Mouse (Mus musculus): ENCODE data around the gene Obscn.

Obscn gene

DNA sequence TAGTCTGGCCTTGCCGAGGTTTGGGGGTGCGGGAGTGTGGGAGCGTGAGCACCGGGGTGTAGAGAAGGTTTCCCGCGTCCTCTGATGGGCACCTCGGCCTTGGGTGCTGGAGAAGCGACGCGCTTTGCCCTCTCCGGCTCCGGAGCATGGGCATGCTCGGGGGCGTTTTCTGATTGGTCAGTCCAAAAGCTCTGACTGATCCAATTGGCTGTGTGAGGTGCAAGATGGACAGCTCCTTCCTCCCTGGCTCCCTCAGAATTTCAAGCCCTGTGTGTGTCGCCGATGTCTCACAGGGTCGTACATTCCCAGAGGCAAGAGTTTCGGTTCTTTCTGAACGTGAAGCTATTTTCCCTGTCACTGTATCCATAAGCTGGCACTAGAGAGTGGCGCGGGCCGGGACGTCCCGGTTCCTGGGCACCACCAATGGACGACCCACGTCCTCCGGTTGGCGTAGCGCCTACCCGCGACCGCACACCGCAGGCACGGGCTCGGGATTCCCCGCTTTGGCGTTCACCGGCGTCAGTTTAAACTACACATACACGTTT lies 176.2 kb downstream of the Obscn start:
- peak; percentile 82 to 85 for DNase-seq

GRCm38 (mm10) chr11:58959186-58959825 lies 176.9 kb downstream of the Obscn start:
- no peak for DNase-seq

GRCm38 (mm10) chr11:58958536-58958935 lies 177.7 kb downstream of the Obscn start:
- DNase-seq: no peak

DNA sequence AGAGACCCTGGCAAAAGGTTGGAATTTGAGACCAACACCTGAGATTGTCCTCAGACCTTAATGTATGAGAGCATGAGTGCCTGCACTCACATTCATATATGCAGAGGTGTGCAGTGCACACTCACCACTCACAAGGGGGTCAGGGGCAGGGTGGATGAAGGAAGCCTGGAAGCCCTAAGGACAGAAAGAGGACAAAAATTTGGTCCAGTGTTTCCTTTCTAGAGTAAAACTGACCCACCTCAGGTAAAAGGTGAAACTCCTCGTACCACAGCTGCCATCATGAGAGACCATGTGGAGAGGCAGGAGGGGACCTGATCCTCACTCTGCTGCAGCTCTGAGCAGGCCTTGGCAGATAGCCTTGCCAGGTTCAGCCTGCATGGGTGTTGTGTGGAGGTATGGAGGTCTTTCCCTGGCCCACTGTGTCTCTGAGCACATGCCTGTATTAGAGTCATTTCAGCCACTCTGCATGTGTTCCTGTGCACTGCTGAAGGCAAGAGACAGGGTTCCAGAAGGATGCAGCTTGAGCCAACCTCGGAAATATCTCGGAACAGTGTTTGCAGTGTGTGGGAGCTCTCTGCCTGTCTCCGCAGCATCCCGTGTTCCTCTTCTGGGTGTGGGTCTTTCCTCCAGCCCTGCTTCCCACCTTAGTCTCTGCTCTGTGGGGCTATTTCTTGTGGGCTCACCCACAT lies 178.8 kb downstream of the Obscn start:
- no peak for DNase-seq

GRCm38 (mm10) chr11:58955868-58956257 lies 180.3 kb downstream of the Obscn start:
- no peak for DNase-seq

- no peak for DNase-seq
These were observed 180.9 kb downstream of the Obscn start for GRCm38 (mm10) chr11:58955143-58955867.

GRCm38 (mm10) chr11:58954420-58955142 lies 181.6 kb downstream of the Obscn start, which contains the start of the genes Hist3h2a and Trim17:
TSS of gene Hist3h2a (plus strand) at chr11:58954685.
TSS of gene Trim17 (plus strand) at chr11:58954685.
- DNase-seq: peak; percentile 91 to 93

GRCm38 (mm10) chr11:58954170-58954419 lies 182.1 kb downstream of the Obscn start:
- peak in 1 of 2 experiments; percentile 57 for DNase-seq

GRCm38 (mm10) chr11:58953351-58954169 lies 182.6 kb downstream of the Obscn start:
- peak in 1 of 2 experiments; percentile 38 for DNase-seq

- DNase-seq: no peak
These were observed 185.0 kb downstream of the Obscn start for GRCm38 (mm10) chr11:58951210-58951609.

- DNase-seq: no peak
These were observed 186.4 kb downstream of the Obscn start for GRCm38 (mm10) chr11:58949480-58950431.

DNA sequence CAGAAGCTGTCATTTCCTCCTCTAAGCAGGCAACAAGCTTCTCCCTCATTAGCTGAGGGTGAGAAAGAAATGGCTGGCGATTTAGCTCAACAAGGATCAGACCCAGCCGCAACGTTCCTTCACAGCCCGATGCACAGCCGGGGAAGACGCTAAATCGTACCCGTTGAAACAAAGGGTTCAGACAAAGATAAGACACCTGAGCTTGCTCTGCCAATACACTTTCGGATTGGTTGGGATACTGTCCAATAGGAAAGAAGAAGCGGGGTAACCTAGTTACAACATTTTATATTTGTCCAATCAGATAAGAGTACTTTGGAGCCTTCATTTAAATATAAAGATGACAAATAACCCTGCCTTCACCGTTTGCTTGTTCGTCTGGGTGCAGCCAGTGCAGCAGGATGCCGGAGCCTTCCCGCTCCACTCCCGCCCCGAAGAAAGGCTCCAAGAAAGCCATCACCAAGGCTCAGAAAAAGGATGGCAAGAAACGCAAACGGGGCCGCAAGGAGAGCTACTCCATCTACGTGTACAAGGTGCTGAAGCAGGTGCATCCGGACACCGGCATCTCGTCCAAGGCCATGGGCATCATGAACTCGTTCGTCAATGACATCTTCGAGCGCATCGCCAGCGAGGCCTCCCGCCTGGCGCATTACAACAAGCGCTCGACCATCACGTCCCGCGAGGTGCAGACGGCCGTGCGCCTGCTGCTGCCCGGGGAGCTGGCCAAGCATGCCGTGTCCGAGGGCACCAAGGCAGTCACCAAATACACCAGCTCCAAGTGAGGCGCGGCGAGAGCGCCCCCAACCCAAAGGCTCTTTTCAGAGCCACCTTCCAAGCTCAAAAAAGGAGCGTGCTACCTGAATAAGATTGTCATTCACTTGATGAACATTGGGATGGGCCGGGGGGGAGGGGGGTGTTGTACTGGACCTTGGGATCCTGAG lies 187.4 kb downstream of the Obscn start, which contains the start of gene Hist3h2ba:
Gene Hist3h2ba (plus strand): TSS at position 379 of the 938 bp plus-strand sequence.
- peak in 1 of 2 experiments; percentile 45 for DNase-seq

DNA sequence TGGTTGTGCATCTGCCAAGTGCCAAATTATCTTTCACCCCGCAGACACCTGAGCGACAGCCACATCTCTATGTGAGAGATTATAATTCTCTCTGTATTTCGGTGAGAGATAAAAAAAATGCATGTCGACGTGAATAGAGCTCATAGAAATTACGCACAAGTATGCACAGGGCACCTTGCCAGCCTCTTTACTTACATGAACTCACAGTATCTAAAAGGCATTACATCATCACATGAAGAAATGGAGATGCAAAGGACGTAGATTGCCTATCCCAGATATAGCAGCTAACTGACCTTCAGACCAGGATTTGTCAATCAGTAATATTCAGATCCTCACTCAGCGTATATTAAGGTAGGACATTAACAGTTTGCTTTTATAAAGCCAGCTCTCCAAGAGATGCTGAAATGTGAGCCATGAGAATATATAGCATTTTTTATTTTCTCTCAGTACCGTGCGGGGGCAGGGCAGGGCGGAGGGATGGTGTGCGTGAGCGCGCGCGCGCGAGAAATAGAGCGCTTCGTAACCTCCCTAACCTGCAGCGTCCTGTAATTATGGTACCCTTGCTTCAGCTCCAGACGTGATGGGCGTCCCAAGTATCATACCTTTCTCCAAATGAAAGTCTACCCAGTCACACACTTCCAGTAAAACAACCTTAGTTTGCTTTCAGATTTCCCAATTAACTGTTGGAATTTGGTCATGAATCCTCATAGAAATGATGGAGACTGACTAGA lies 188.2 kb downstream of the Obscn start:
- no peak for DNase-seq

DNA sequence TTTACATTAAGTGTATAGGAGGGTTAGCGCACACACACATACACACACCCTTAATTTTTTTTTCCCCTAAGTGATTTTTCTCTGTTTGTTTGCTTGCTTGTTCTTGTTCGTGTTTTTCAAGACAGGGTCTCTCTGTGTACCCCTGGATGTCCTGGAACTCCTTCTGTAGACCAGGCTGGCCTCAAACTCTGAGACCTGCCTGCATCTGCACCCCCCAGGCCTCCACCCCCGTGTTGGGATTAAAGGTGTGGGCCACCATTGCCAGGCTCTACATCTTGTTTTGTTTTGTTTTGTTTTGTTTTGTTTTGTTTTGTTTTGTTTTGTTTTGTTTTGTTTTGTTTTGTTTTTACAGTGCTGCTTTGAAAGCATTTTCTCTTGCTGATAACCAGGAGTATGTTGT lies 188.9 kb downstream of the Obscn start:
- DNase-seq: no peak
